Comparison of ENCODE assay signal across 9 mouse cellular contexts in genomic region chr5:24604080-24604655, GRCm38 (mm10). TPM values are rescaled to one million over a fixed set of nuclear protein-coding genes. Genes with fewer than 3 reads are reported as not detected.
DNase-seq lines count a peak whose midpoint lies in the region; ATAC-seq lines count a peak whose summit lies in the region.
"Had no signal": no experiment of that assay in that cellular context is flagged by ENCODE, and none has a peak within 500 bp of the region (broad histone marks: within the 10 kb centered on the region; RNA-seq: fewer than 3 reads in every experiment).

No protein-coding gene starts in this region.

- H3K9ac ChIP-seq in heart, embryonic 13.5 days, result peak overlapping the region; percentile 96
- peak overlapping the region; percentile 73 for H3K9ac ChIP-seq in hindbrain, embryonic 12.5 days
- peak overlapping the region; percentile 86 for H3K9ac ChIP-seq in midbrain, embryonic 14.5 days (replicated peaks; ENCODE audit: low read length)

- H3K4me3 ChIP-seq in heart, embryonic 13.5 days, result peak overlapping the region; percentile 77
- H3K4me3 ChIP-seq in hindbrain, embryonic 12.5 days, result peak overlapping the region; percentile 53
- peak overlapping the region; percentile 57 for H3K4me3 ChIP-seq in midbrain, embryonic 14.5 days (replicated peaks; ENCODE audit: low read depth, low read length)

- peak overlapping the region; percentile 94 for H3K4me2 ChIP-seq in heart, embryonic 13.5 days
- H3K4me2 ChIP-seq in hindbrain, embryonic 12.5 days (replicated peaks), result peak overlapping the region; percentile 88
- peak overlapping the region; percentile 97 for H3K4me2 ChIP-seq in midbrain, embryonic 14.5 days (ENCODE audit: low read length)

- H3K9me3 ChIP-seq in heart, embryonic 13.5 days, result no peaks in the 10 kb centered on the region
- no peaks in the 10 kb centered on the region for H3K9me3 ChIP-seq in hindbrain, embryonic 12.5 days (replicated peaks)
- no peaks in the 10 kb centered on the region for H3K9me3 ChIP-seq in midbrain, embryonic 14.5 days (ENCODE audit: control insufficient read depth, low read length)

- H3K4me1 ChIP-seq in heart, embryonic 13.5 days, result peaks cover 68% of the 10 kb centered on the region
- peaks cover 71% of the 10 kb centered on the region for H3K4me1 ChIP-seq in hindbrain, embryonic 12.5 days
- H3K4me1 ChIP-seq in midbrain, embryonic 14.5 days (ENCODE audit: control insufficient read depth, insufficient read depth, low read length), result peaks cover 68% of the 10 kb centered on the region

- no peak for ATAC-seq in heart, embryonic 13.5 days (ENCODE audit: extremely low read depth, insufficient number of reproducible peaks, low FRiP score, low TSS enrichment)
- ATAC-seq in common myeloid progenitor, adult 5-6 weeks (replicated peaks; ENCODE audit: low read depth, poor library complexity, severe bottlenecking), result peak; percentile 13; the same call in 1 of the 2 replicates
- peak; percentile 17 for ATAC-seq in hindbrain, embryonic 12.5 days (ENCODE audit: low FRiP score)
- ATAC-seq in midbrain, embryonic 14.5 days (ENCODE audit: low FRiP score, low TSS enrichment), result 0 out of 2 replicates have a peak, but pooled peaks have one; percentile 0

- H3K27ac ChIP-seq in heart, embryonic 13.5 days (replicated peaks), result peak overlapping the region; percentile 100
- peak overlapping the region; percentile 97 for H3K27ac ChIP-seq in hindbrain, embryonic 12.5 days
- peak overlapping the region; percentile 99 for H3K27ac ChIP-seq in midbrain, embryonic 14.5 days (replicated peaks; ENCODE audit: low read depth, low read length)

- no peak for DNase-seq in heart, postnatal 10 days
- no peak for DNase-seq in midbrain, embryonic 14.5 days
- no peak for DNase-seq in right cerebral cortex, postnatal 14 days
- DNase-seq in right cerebral cortex, postnatal 36 days (ENCODE audit: low spot score in 2 of 2), result no peak
- DNase-seq in embryo, embryonic 10 days (ENCODE audit: low spot score), result no peak

- H3K27me3 ChIP-seq in heart, embryonic 13.5 days (replicated peaks), result peaks cover 4% of the 10 kb centered on the region; the same call in 1 of the 2 replicates
- H3K27me3 ChIP-seq in hindbrain, embryonic 12.5 days, result peaks cover 15% of the 10 kb centered on the region; the same call in 1 of the 2 replicates
- no peaks in the 10 kb centered on the region for H3K27me3 ChIP-seq in midbrain, embryonic 14.5 days (ENCODE audit: control insufficient read depth, insufficient read depth, low read length)

- no peaks in the 10 kb centered on the region for H3K36me3 ChIP-seq in heart, embryonic 13.5 days
- H3K36me3 ChIP-seq in hindbrain, embryonic 12.5 days, result no peaks in the 10 kb centered on the region
- no peaks in the 10 kb centered on the region for H3K36me3 ChIP-seq in midbrain, embryonic 14.5 days (ENCODE audit: control insufficient read depth, insufficient read depth, low read length)

- WGBS in heart, embryonic 13.5 days, result 12% methylated on average over 12 of the region's 12 CpGs
- 17% methylated on average over 12 of the region's 12 CpGs for WGBS in hindbrain, embryonic 12.5 days
- WGBS in midbrain, embryonic 14.5 days, result 17% methylated on average over 12 of the region's 12 CpGs

- intact Hi-C loops in heart, postnatal 10 days (cut with DNase I), result loop anchor here (2.0 kb wide), 1 partner anchor 27 kb away; the partner anchor contains the start of gene Abcf2

RNA-seq across cellular contexts. Expression of gene Chpf2, which starts 17.6 kb away (rescaled TPM):
- polyA plus RNA-seq in heart, embryonic 13.5 days (2015; fragmentation: Nextera tagmentation; extraction: Ambion mirVana), result 16.1 and 16.6 TPM in 2 replicates
- 10 to 100 TPM; 19.4 to 19.8 TPM for total RNA-seq in heart, postnatal 10 days (2021)
- total RNA-seq in common myeloid progenitor, adult 5-6 weeks (2017), result 12.3 and 13.3 TPM in 2 replicates
- 22.3 and 23.1 TPM in 2 replicates for polyA plus RNA-seq in hindbrain, embryonic 12.5 days (2016; fragmentation: Nextera tagmentation; extraction: Ambion mirVana)
- polyA plus RNA-seq in midbrain, embryonic 14.5 days (2014; fragmentation: Nextera tagmentation; extraction: Ambion mirVana), result 12.4 and 19.4 TPM in 2 replicates

RNA-seq across cellular contexts. Expression of gene Smarcd3, which starts 20.0 kb away (rescaled TPM):
- polyA plus RNA-seq in heart, embryonic 13.5 days (2015; fragmentation: Nextera tagmentation; extraction: Ambion mirVana), result 54.5 and 58.5 TPM in 2 replicates
- 10 to 100 TPM; 61.4 to 67.8 TPM for total RNA-seq in heart, postnatal 10 days (2021)
- total RNA-seq in common myeloid progenitor, adult 5-6 weeks (2017), result 0.09 TPM in 1 of 2 replicates, not detected in the other
- 78.4 and 83.2 TPM in 2 replicates for polyA plus RNA-seq in hindbrain, embryonic 12.5 days (2016; fragmentation: Nextera tagmentation; extraction: Ambion mirVana)
- polyA plus RNA-seq in midbrain, embryonic 14.5 days (2014; fragmentation: Nextera tagmentation; extraction: Ambion mirVana), result 158 and 199 TPM in 2 replicates

RNA-seq across cellular contexts. Expression of gene Abcf2, which starts 26.9 kb away (rescaled TPM):
- 66.7 and 70.7 TPM in 2 replicates for polyA plus RNA-seq in heart, embryonic 13.5 days (2015; fragmentation: Nextera tagmentation; extraction: Ambion mirVana)
- total RNA-seq in heart, postnatal 10 days (2021), result 10 to 100 TPM; 44.2 to 47.5 TPM
- 107 and 119 TPM in 2 replicates for total RNA-seq in common myeloid progenitor, adult 5-6 weeks (2017)
- polyA plus RNA-seq in hindbrain, embryonic 12.5 days (2016; fragmentation: Nextera tagmentation; extraction: Ambion mirVana), result 108 and 110 TPM in 2 replicates
- 79.3 and 88.1 TPM in 2 replicates for polyA plus RNA-seq in midbrain, embryonic 14.5 days (2014; fragmentation: Nextera tagmentation; extraction: Ambion mirVana)

RNA-seq across cellular contexts. Expression of gene 4931409K22Rik, which starts 47.6 kb away (rescaled TPM):
- polyA plus RNA-seq in heart, embryonic 13.5 days (2015; fragmentation: Nextera tagmentation; extraction: Ambion mirVana), result 0.08 and 0.11 TPM in 2 replicates
- total RNA-seq in heart, postnatal 10 days (2021), result not detected
- not detected in 2 replicates for total RNA-seq in common myeloid progenitor, adult 5-6 weeks (2017)
- not detected in 2 replicates for polyA plus RNA-seq in hindbrain, embryonic 12.5 days (2016; fragmentation: Nextera tagmentation; extraction: Ambion mirVana)
- polyA plus RNA-seq in midbrain, embryonic 14.5 days (2014; fragmentation: Nextera tagmentation; extraction: Ambion mirVana), result not detected in 2 replicates
- total RNA-seq: heart, adult 18-20 months had no signal
